ENCODE assay signal across 16 mouse cellular contexts in the genomic region with DNA sequence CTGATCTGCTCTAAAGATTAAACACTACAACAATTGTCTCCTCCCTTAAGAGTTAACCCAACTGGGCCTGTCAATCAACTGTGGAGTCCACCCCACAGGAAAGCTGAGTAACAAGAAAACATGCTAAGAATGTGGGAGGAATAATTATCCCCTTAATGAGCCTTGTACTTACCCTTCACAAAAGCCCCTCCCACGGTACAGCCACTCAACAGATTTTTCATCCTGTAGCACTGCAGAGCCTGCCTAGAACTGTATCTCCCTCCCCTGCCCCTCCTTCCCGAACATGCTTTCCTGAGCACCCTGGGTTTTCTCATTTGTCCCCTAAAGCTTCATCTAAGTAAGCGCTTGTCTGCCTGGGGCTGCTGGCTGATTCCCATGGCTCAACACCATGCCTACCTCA.
A peak's percentile ranks its signal among the peaks of the same experiment; 100 is the strongest.
DNase-seq lines count a peak whose midpoint lies in the region; ATAC-seq lines count a peak whose summit lies in the region.
"Had no signal": no experiment of that assay in that cellular context is flagged by ENCODE, and none has a peak within 500 bp of the region (broad histone marks: within the 10 kb centered on the region; RNA-seq: fewer than 3 reads in every experiment).

No protein-coding gene starts in this region.

- H3K4me1 ChIP-seq in forebrain, embryonic 10.5 days: peaks cover 46% of the 10 kb centered on the region

- H3K4me3 ChIP-seq in forebrain, embryonic 10.5 days: no peak overlapping the region
- H3K4me3 ChIP-seq: heart, embryonic 10.5 days; limb, embryonic 13.5 days; midbrain, embryonic 13.5 days had no signal

- WGBS in forebrain, embryonic 10.5 days: 43% methylated on average over 3 of the region's 3 CpGs

- 0 out of 2 replicates have a peak, but pooled peaks cover 5% of the 10 kb centered on the region for H3K27me3 ChIP-seq in forebrain, embryonic 10.5 days (ENCODE audit: poor library complexity, severe bottlenecking)
- H3K27me3 ChIP-seq: midbrain, embryonic 13.5 days had no signal

- H3K36me3 ChIP-seq in forebrain, embryonic 10.5 days (replicated peaks): no peaks in the 10 kb centered on the region
- H3K36me3 ChIP-seq: heart, embryonic 10.5 days; limb, embryonic 13.5 days; midbrain, embryonic 13.5 days had no signal

- intact Hi-C loops in left cerebral cortex, postnatal 14 days (cut with DNase I): no loop called here
- intact Hi-C loops in gastrocnemius, postnatal 14 days (cut with DNase I; ENCODE audit: low total_unique reads): no loop called here

- H3K9me3 ChIP-seq in forebrain, embryonic 10.5 days: no peaks in the 10 kb centered on the region
- H3K9me3 ChIP-seq: heart, embryonic 10.5 days; limb, embryonic 13.5 days; midbrain, embryonic 13.5 days had no signal

- H3K27ac ChIP-seq in forebrain, embryonic 10.5 days: 0 out of 2 replicates have a peak overlapping the region, but pooled peaks have one; percentile 56
- H3K27ac ChIP-seq: heart, embryonic 10.5 days; limb, embryonic 13.5 days; midbrain, embryonic 13.5 days had no signal

- no peak for DNase-seq in frontal cortex, postnatal 25 days (ENCODE audit: low spot score in 2 of 2)
- DNase-seq in left cerebral cortex, postnatal 14 days (ENCODE audit: low spot score in 2 of 2): peak; percentile 17 to 24
- no peak for DNase-seq in left cerebral cortex, adult 11 months (ENCODE audit: low spot score)
- no peak for DNase-seq in forebrain, embryonic 10.5 days (ENCODE audit: extremely low spot score, low spot score)
- DNase-seq in mesoderm, embryonic 11.5 days (ENCODE audit: low read depth, low spot score): peak; percentile 14
- no peak for DNase-seq in gastrocnemius, postnatal 14 days
- no peak for DNase-seq in thymus, adult 18-20 months
- DNase-seq: cerebellum, adult 8-10 months; gastrocnemius, postnatal 25 days; lung, postnatal 36 days; spleen, adult 18-20 months; thymus, postnatal 36 days had no signal

- peak; percentile 57; the same call in 1 of the 2 replicates for ATAC-seq in frontal cortex, adult (ENCODE audit: low TSS enrichment)
- ATAC-seq: midbrain, embryonic 13.5 days had no signal

Comparison
In these comparisons a context has a peak if more than half of its experiments do, and no peak if none do; other contexts are left out.
1. DNase-seq: peak in left cerebral cortex, postnatal 14 days (2 of 2) and mesoderm, embryonic 11.5 days (single experiment); none in frontal cortex, postnatal 25 days (0 of 2), left cerebral cortex, adult 11 months (single experiment), forebrain, embryonic 10.5 days (single experiment), gastrocnemius, postnatal 14 days (single experiment) and thymus, adult 18-20 months (0 of 2).